Mouse (Mus musculus) layer of hippocampus, postnatal 36 days (tissue): Measurements from ENCODE around the gene Il5ra. TPM values are rescaled to one million over a fixed set of nuclear protein-coding genes. Genes with fewer than 3 reads are reported as not detected.

Experiments used
- DNase-seq, 2 experiments: peaks; one replicate each; pipeline ENCODE4 v3.0.0; 2022
- total RNA-seq, 2 experiments: library from RNA; stranded (reverse); gene quantifications; 2 replicates each; pipeline ENCODE4 v1.2.3; 2021

Gene Il5ra
- total RNA-seq, 2 experiments from 2014 or later: not detected

DNA sequence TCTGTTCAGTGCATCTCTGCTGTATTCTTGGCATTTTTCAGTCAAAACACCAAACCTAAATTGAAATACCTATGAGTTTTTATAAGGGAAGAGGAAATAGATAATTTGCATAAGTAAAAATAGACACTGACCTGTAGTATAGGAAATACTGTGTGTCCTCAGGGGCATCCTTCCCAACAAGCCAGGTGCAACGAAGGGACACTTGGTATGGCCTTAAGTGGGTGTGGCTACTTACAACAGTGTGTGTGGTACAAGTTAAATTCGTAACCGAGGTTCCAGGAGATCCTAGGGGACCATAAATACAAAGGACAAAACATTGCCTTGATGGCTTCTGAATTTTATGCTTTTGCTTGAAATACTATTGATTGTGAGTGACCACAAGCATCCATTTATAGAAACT is 10.6 kb downstream of the Il5ra start:
- DNase-seq: no peak

DNA sequence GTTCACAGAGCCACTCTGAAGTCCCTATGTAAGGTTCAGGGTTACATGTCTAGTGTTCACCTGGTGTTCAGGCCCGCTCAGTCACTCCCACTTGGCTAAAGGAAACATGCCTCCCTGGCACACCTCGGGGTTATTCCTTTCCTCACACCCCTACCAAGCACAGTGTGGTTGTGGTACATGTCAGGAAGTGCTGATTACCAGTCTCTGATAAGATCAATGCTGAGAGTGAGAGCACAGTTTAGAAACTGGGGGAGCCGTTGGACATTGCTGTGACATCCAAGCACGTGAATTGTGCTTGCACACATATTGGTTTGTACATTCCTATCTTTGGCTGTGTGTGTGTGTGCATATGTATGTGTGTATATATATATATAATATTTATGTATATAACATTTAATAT is 16.3 kb downstream of the Il5ra start:
- no peak for DNase-seq

DNA sequence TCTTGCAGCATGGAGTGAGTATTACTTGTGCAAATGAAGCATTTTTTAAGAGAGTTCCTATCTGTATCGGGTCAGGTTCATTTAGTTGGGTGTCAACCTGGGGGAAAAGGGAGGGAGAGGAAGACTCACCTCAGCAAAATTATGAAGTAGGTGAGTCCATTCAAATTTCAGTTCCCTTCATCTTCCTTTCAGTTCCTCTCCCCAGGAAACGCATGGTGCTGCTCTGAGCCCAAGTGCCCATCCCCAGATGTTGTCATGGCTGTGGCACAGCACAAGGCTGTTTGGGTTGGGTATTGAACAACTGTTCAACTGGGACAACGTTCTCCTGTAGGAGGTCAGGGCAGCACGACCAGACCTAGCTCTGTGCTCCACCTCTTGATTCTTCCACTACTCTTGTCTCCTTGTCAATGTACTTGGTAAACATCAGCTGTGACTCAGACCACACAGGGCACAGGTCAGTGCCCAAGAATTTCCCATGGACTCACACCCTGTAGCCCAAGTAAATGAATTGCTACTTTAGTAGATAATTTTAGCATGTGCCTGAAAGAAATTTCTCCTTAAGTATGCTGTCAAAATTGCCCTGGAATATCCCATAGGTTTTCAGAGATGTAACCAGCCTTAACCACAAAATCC is 19.0 kb downstream of the Il5ra start:
- DNase-seq: no peak

DNA sequence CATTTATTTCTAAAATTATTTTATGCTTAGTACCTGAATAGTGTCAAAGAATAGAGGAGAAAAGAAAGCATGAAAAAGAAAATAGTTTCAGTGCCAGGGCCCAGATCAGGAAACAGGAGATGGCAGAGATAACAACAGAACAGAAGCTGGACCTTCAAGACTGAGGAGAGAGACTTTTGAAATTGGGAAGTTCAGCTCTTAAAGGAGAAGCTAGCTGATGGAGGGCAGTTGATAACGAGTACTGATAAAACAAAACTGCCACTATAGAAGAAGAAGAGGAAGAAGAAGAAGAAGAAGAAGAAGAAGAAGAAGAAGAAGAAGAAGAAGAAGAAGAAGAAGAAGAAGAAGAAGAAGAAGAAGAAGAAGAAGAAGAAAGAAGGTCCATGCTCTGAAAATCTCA is 21.1 kb downstream of the Il5ra start:
- DNase-seq: no peak

DNA sequence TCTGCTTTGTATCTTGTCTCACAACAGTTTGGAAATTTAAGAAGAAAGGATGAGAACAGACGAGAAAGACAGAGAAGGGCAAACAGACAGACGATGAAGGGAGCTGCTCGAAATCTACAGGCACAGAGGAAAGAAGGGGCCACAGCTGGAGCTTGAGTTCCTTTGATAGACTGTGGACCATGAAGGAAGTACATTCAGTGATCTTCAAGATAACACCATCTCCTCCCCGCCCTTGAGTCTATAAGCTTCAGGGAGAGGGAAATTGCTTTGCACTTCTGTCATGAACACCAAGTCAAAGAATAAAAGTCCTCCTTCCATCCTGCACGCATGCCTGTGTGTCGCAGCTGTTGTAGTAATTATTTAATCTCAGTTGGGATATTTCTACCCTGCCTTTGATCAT is 22.8 kb downstream of the Il5ra start:
- no peak for DNase-seq

DNA sequence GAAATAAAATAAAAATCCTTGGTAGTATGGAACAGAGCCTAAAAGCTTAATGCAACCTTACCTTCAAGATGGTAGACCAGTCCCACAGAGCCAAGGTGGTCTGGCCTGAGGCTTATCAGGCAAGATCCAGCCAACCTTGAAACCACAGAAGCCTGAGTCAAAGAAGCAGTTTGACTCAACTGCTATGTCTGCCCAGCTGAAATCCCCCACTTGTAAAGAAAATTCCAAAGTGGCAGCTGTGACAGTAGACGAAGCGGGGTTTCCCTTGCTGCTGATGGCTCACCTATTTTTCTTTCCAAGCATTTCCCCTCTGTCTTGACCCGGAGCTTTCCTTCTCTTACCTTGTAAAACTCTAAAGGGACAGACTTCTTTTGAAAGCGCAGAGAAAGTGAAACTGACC is 23.2 kb downstream of the Il5ra start:
- DNase-seq: no peak

DNA sequence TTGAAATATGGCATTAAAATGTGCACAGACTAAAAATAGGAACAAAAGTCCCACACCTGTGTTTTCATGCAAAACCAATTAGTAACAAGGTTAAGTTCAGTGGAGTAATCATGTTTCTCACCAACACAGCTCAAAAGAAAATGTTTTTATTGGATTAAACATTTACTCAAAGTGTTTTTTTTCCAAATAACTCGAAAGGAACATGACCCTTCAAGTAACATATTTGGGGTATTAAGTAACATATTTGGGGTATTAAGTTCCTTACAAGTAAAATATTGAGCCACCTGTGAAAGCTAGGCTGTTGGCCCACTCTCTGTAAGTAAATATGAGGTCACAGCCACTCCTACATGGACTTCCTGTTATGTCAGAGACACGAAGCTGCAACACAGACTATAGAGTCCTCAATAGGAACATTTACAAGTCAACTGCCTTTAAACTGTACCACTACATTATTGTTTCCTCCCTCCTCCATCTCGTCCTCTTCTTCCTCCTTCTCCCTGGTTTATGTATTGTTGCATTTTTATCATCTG is 43.3 kb downstream of the Il5ra start:
- DNase-seq: no peak

DNA sequence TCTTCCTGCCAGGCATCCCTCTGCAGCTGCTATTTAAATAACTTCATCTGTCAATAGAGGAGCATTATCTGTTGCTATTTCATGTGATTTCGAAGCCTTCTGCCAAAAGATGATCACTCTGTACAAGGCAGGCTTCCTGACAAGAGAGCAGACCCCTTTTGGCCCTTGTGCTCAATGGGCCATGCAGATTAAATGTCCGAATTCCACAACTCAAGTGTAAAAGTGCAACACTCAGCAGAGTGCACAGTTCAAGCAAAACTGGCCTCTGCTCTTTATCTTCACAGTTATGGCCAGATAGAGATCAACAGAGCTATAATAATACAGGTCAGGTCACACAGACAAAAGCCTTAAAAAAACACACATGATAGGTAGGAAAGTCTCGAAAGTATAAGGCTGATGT is 46.9 kb downstream of the Il5ra start:
- no peak for DNase-seq

DNA sequence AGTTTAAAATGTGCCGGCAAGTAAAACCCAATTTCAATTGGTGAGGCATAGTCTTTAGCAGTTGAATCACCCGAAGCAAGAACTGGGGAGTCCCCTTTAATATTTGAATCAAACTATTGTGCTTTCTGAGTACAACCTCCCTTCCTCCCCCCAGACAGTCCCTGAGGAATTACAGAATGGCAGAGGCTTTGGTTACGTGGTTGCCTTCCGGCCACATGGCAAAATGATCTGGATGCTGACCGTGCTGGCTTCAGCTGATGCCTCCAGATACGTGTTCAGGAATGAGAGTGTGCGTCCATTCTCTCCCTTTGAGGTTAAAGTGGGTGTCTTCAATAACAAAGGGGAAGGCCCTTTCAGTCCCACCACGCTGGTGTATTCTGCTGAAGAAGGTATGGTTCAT is 73.3 kb downstream of the Il5ra start:
- no peak for DNase-seq

DNA sequence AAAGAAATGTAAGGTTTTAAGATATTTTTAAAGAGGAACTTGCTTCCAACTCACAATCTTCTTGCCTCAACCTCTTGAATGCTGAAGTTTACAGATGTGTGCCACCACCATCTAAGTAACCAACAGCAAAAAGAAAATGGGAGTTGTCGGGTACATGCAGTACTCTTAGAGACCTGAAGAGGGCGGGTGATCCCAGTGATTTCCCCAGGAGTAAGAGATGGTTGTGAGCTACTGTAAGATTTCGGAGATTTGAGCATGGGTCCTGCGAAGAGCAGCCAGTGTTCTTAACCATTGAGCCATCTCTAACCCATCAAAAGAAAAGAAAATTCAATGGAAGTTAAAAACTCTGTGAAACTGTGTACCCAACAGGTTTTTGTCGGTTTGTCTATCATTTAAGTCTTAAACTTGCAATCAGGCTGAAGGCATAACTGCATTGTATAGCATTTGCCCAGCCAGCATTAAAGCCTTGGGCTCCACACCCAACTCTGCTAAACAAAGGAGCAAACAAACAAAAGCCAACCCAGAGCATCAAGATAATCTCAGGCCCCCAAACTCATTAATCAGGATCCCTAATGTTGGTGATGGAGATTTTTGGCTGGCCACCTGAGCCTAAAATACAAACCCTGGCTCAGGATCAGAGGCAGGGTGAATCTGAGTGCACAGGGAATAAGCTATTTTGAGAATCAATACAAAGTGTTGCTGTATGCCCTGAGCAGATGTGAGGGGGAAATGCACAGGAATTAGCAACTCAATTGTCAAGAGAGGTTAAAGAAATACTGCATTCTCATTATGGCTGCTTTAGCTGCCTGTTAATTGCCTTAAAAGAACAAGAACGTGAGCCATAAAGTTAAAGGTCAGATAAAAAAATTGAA is 84.8 kb downstream of the Il5ra start:
- DNase-seq: peak; percentile 12 to 40

Other genes starting within 250 kb of the Il5ra start
- 10 to 100 TPM; 54.1 to 55.2 TPM for gene Trnt1, start 20.1 kb upstream of the Il5ra start, total RNA-seq
- gene Crbn, start 51.0 kb upstream of the Il5ra start, total RNA-seq: 100 to 1,000 TPM; 103 to 105 TPM